Mouse (Mus musculus) splenic B cell, adult 2 months (primary cell): Measurements from ENCODE around the gene Neto2.
"Not testable (repeated sequence)": the region's sequence is repeated elsewhere in the genome, so short reads cannot be mapped to it uniquely, and the experiment has no call there.

Source experiments
- DNase-seq: peaks from one replicate; pipeline ENCODE4 v3.0.0-alpha.2; 2011; ENCODE audit warnings: low read depth, low spot score
- H3K27me3 ChIP-seq: 2 replicates; pipeline ENCODE4 v1.6.1; 2012; ENCODE audit warnings: mild to moderate bottlenecking, low read length, moderate library complexity, mixed read lengths; ENCODE audit not compliant: control insufficient read depth, poor library complexity, insufficient read depth, severe bottlenecking
- H3K36me3 ChIP-seq: 2 replicates; pipeline ENCODE4 v1.6.1; 2012; ENCODE audit warnings: mild to moderate bottlenecking, low read length, moderate library complexity, mixed read lengths; ENCODE audit not compliant: control insufficient read depth, poor library complexity, insufficient read depth, severe bottlenecking

Gene Neto2

GRCm38 (mm10) chr8:85618789-85619188 is 81.9 kb downstream of the Neto2 start:
- DNase-seq: no peak
- Histone ChIP-seq H3K27me3 (no peaks in the 10 kb centered on the region), H3K36me3 (no peaks in the 10 kb centered on the region)

- not testable (repeated sequence) for H3K27me3 ChIP-seq, H3K36me3 ChIP-seq, DNase-seq
These were observed 83.6 kb downstream of the Neto2 start for GRCm38 (mm10) chr8:85617125-85617524.

- Histone ChIP-seq H3K27me3 (no peaks in the 10 kb centered on the region; the same call in 1 of the 2 replicates), H3K36me3 (no peaks in the 10 kb centered on the region)
- DNase-seq: no peak
These were observed 91.9 kb downstream of the Neto2 start for GRCm38 (mm10) chr8:85608836-85609235.

GRCm38 (mm10) chr8:85607804-85608203 is 92.9 kb downstream of the Neto2 start:
- Histone ChIP-seq H3K36me3 (no peaks in the 10 kb centered on the region), H3K27me3 (no peaks in the 10 kb centered on the region; the same call in 1 of the 2 replicates)
- DNase-seq: no peak

DNA sequence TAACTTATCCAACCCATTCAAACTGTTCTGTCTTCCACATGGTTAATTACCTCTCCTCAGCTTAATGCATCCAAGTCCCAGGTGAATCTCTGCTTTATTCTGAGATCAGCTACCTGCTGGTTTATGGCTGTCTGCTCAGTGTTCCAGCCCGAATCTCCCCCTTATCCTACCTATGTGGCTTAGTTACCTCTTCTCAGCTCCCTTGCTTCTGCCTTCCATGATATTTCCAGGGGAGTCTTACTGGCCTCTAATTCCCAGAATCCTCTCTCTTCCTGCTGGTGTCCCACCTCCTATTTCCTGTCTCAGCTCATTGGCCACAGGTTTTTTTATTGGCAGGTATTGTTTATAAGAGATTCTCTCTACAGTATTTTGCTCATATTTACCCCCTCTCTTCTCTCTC is 93.8 kb downstream of the Neto2 start:
- H3K36me3 ChIP-seq: no peaks in the 10 kb centered on the region
- no peak for DNase-seq
- no peaks in the 10 kb centered on the region; the same call in 1 of the 2 replicates for H3K27me3 ChIP-seq

DNA sequence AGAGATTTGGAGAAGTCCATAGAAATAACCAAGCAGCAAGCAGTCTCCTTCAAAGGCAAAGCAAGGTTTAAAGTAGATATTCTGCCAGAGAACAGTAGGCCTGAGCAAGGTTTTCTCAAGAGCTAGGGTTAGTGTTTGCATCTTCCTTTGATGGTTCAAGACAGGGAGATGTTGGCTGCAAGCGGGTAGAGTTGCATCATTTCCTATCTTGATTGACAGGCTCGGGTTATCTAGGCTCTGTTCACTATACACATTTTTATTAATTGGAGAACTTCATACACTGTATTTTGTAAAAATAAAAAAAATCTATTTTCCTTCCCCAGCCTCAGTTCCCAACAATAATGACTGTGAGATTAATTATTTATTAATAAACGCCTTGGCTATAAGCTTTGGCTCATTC is 94.2 kb downstream of the Neto2 start:
- no peak for DNase-seq
- Histone ChIP-seq H3K27me3 (no peaks in the 10 kb centered on the region; the same call in 1 of the 2 replicates), H3K36me3 (no peaks in the 10 kb centered on the region)

- H3K36me3 ChIP-seq: no peaks in the 10 kb centered on the region
- no peaks in the 10 kb centered on the region; the same call in 1 of the 2 replicates for H3K27me3 ChIP-seq
- DNase-seq: no peak
These were observed 96.5 kb downstream of the Neto2 start for GRCm38 (mm10) chr8:85604201-85604600.

GRCm38 (mm10) chr8:85603203-85603895 is 97.4 kb downstream of the Neto2 start:
- peak; percentile 11 for DNase-seq
- no peaks in the 10 kb centered on the region; the same call in 1 of the 2 replicates for H3K27me3 ChIP-seq

GRCm38 (mm10) chr8:85602737-85603136 is 98.0 kb downstream of the Neto2 start:
- Histone ChIP-seq H3K36me3 (no peaks in the 10 kb centered on the region), H3K27me3 (no peaks in the 10 kb centered on the region; the same call in 1 of the 2 replicates)
- no peak for DNase-seq

More at GRCm38 (mm10) chr8:85603203-85603895, 97.4 kb downstream of the Neto2 start:
- H3K36me3 ChIP-seq: no peaks in the 10 kb centered on the region

- Histone ChIP-seq H3K36me3 (no peaks in the 10 kb centered on the region), H3K27me3 (no peaks in the 10 kb centered on the region; the same call in 1 of the 2 replicates)
- DNase-seq: no peak
These were observed 99.0 kb downstream of the Neto2 start for GRCm38 (mm10) chr8:85601741-85602140.

DNA sequence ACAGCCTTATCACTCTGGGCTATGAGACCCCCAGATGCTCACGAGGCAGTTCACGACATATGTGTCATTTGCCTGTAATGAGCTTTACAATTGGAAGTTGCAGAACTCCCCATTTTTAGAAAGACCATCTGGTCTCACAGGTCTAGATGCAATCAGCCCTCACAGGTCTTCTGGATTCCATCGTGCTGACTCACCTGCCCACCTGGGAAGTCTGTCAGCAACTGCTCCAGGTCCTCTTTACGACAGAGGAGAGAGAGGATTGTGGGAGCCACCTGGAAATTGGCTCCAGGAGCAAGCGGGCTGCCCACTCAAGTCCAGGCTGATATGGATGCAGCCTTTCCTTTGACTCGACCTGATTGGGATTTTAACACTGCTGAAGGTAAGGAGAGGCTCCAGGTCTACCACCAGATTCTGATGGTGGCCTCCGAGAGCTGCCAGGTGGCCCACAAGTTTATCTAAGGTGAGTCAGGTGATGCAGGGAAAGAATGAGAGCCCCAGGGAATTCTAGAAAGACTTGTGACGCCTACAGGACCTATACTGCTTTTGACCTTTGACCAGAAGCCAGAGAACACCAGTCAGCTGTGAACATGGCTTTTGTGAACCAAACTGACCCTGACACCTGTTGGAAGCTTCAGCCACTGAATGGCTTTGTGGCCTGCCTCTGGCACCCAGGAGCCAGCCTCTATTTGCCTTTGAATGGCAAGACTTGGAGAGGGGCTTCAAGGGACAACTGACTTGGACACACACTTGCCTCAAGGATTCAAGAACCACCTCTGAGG is 103.1 kb downstream of the Neto2 start:
- H3K27me3 ChIP-seq: no peaks in the 10 kb centered on the region
- no peaks in the 10 kb centered on the region for H3K36me3 ChIP-seq
- DNase-seq: no peak

GRCm38 (mm10) chr8:85595391-85595790 is 105.3 kb downstream of the Neto2 start:
- H3K27me3 ChIP-seq: no peaks in the 10 kb centered on the region
- no peak for DNase-seq
- H3K36me3 ChIP-seq: no peaks in the 10 kb centered on the region

- no peaks in the 10 kb centered on the region for H3K36me3 ChIP-seq
- H3K27me3 ChIP-seq: no peaks in the 10 kb centered on the region
- DNase-seq: no peak
These were observed 105.7 kb downstream of the Neto2 start for GRCm38 (mm10) chr8:85594983-85595382.

DNA sequence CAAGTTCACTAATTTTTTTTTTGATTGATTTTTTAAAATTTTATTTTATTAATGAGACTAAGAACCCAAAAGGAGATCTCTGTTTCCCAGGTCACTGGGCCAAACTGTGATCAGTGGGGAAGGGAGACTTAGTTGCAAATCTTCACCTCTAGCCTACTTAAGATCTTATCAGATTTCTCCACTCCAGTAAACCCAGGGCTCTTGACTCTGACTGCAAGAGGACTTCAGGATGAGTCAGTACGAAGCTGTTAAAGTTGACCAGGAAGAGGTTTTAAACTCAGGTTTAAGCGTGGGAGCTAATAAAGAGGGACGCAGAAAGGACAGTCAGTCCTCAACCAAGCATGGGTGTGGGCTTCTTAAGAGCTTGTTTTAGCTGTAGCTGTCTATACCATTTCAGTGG is 107.4 kb downstream of the Neto2 start:
- H3K27me3 ChIP-seq: no peaks in the 10 kb centered on the region
- DNase-seq: no peak

DNA sequence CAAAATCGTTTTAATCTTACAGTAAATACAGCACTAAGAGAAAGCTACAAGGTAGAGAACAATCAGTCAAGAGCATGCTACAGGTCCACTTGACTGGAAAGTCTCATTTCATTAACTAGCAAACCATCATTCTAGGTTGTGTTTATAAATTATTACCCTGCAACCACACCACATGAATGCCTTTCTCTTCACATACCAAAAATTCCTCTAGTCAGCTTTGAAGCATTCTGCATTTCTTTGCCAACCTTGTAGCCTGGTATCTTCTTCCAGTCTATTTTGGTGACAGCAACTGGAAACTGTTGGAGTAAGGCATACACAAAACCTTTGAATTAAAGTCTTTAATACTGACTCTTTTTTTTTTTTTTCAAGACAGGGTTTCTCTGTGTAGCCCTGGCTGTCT is 109.2 kb downstream of the Neto2 start:
- Histone ChIP-seq H3K27me3 (no peaks in the 10 kb centered on the region), H3K36me3 (no peaks in the 10 kb centered on the region)
- DNase-seq: no peak

More for the DNA sequence above, 107.4 kb downstream of the Neto2 start:
- H3K36me3 ChIP-seq: no peaks in the 10 kb centered on the region
